Mouse (Mus musculus): ENCODE results near the gene Srrt. TPM values are rescaled to one million over a fixed set of nuclear protein-coding genes. Genes with fewer than 3 reads are reported as not detected.

The Srrt gene
- polyA plus RNA-seq, 1 experiment from 2014 or later: 86.7 TPM

GRCm38 (mm10) chr5:137313466-137314192 lies 6.2 kb upstream of the Srrt start:
- Histone ChIP-seq H3K4me2 (peak overlapping the region; percentile 82), H3K9ac (peak overlapping the region; percentile 76), H3K27me3 (no peaks in the 10 kb centered on the region), H3K27ac (peak overlapping the region; percentile 62), H3K9me3 (replicated peaks) (no peaks in the 10 kb centered on the region), H3K4me3 (replicated peaks) (peak overlapping the region; percentile 63), H3K4me1 (replicated peaks) (peaks cover 61% of the 10 kb centered on the region), H3K36me3 (peaks cover 28% of the 10 kb centered on the region)
- DNase-seq (no peak), ATAC-seq (ENCODE audit: low read depth) (peak; percentile 48)
- WGBS (ENCODE audit: insufficient replicate concordance): 5% methylated on average over 22 of the region's 22 CpGs

- no peaks in the 10 kb centered on the region for H3K9me3 ChIP-seq (replicated peaks)
- peak overlapping the region; percentile 99 for H3K9ac ChIP-seq
- DNase-seq (no peak), ATAC-seq (ENCODE audit: low read depth) (no peak)
- peak overlapping the region; percentile 88 for H3K4me2 ChIP-seq
- H3K36me3 ChIP-seq: peaks cover 61% of the 10 kb centered on the region
- H3K27ac ChIP-seq: peak overlapping the region; percentile 94
- WGBS (ENCODE audit: insufficient replicate concordance): 88% methylated on average over 4 of the region's 4 CpGs
- peak overlapping the region; percentile 98 for H3K4me3 ChIP-seq (replicated peaks)
- H3K27me3 ChIP-seq: no peaks in the 10 kb centered on the region
- H3K4me1 ChIP-seq (replicated peaks): peaks cover 62% of the 10 kb centered on the region
Observed at GRCm38 (mm10) chr5:137308356-137308755, 882 bp upstream of the Srrt start.

- DNase-seq: no peak
- 8% methylated on average over 12 of the region's 12 CpGs for WGBS (ENCODE audit: insufficient replicate concordance)
- no peak for ATAC-seq (ENCODE audit: low read depth)
- Histone ChIP-seq H3K4me1 (replicated peaks) (peaks cover 52% of the 10 kb centered on the region), H3K36me3 (peaks cover 76% of the 10 kb centered on the region), H3K27ac (peak overlapping the region; percentile 94), H3K4me3 (replicated peaks) (peak overlapping the region; percentile 98), H3K9me3 (replicated peaks) (no peaks in the 10 kb centered on the region), H3K9ac (peak overlapping the region; percentile 99), H3K27me3 (no peaks in the 10 kb centered on the region), H3K4me2 (peak overlapping the region; percentile 88)
Observed at GRCm38 (mm10) chr5:137306439-137307005, 952 bp downstream of the Srrt start.

GRCm38 (mm10) chr5:137305822-137306221 lies 1.7 kb downstream of the Srrt start:
- H3K27me3 ChIP-seq: no peaks in the 10 kb centered on the region
- H3K27ac ChIP-seq: peak overlapping the region; percentile 94
- WGBS (ENCODE audit: insufficient replicate concordance): 33% methylated on average over 3 of the region's 3 CpGs
- H3K36me3 ChIP-seq: peaks cover 80% of the 10 kb centered on the region
- peak overlapping the region; percentile 98 for H3K4me3 ChIP-seq (replicated peaks)
- peak overlapping the region; percentile 99 for H3K9ac ChIP-seq
- peak overlapping the region; percentile 88 for H3K4me2 ChIP-seq
- peaks cover 53% of the 10 kb centered on the region for H3K4me1 ChIP-seq (replicated peaks)
- H3K9me3 ChIP-seq (replicated peaks): no peaks in the 10 kb centered on the region
- ATAC-seq (ENCODE audit: low read depth) (no peak), DNase-seq (no peak)

- 79% methylated on average over 4 of the region's 4 CpGs for WGBS (ENCODE audit: insufficient replicate concordance)
- no peak for ATAC-seq (ENCODE audit: low read depth)
- Histone ChIP-seq H3K36me3 (peaks cover 80% of the 10 kb centered on the region), H3K27ac (peak overlapping the region; percentile 94), H3K9ac (peak overlapping the region; percentile 99), H3K27me3 (no peaks in the 10 kb centered on the region), H3K4me2 (peak overlapping the region; percentile 88), H3K9me3 (replicated peaks) (no peaks in the 10 kb centered on the region), H3K4me3 (replicated peaks) (peak overlapping the region; percentile 98), H3K4me1 (replicated peaks) (peaks cover 53% of the 10 kb centered on the region)
- DNase-seq: no peak
Observed at GRCm38 (mm10) chr5:137304816-137305215, 2.7 kb downstream of the Srrt start.

GRCm38 (mm10) chr5:137304165-137304564 lies 3.3 kb downstream of the Srrt start:
- DNase-seq: no peak
- H3K4me2 ChIP-seq: peak overlapping the region; percentile 88
- peak overlapping the region; percentile 98; the same call in 1 of the 2 replicates for H3K4me3 ChIP-seq (replicated peaks)
- WGBS (ENCODE audit: insufficient replicate concordance): 57% methylated on average over 3 of the region's 3 CpGs
- H3K9me3 ChIP-seq (replicated peaks): no peaks in the 10 kb centered on the region
- no peaks in the 10 kb centered on the region for H3K27me3 ChIP-seq
- peak overlapping the region; percentile 99 for H3K9ac ChIP-seq
- H3K36me3 ChIP-seq: peaks cover 80% of the 10 kb centered on the region
- ATAC-seq (ENCODE audit: low read depth): no peak
- peak overlapping the region; percentile 94 for H3K27ac ChIP-seq
- H3K4me1 ChIP-seq (replicated peaks): peaks cover 53% of the 10 kb centered on the region

- Histone ChIP-seq H3K27me3 (no peaks in the 10 kb centered on the region), H3K36me3 (peaks cover 80% of the 10 kb centered on the region), H3K27ac (peak overlapping the region; percentile 94; the same call in 1 of the 2 replicates), H3K4me1 (replicated peaks) (peaks cover 53% of the 10 kb centered on the region), H3K4me3 (replicated peaks) (peak overlapping the region; percentile 98; the same call in 1 of the 2 replicates), H3K4me2 (peak overlapping the region; percentile 88), H3K9me3 (replicated peaks) (no peaks in the 10 kb centered on the region), H3K9ac (peak overlapping the region; percentile 99; the same call in 1 of the 2 replicates)
- WGBS (ENCODE audit: insufficient replicate concordance): 22% methylated on average over 4 of the region's 4 CpGs
- no peak; the same call in 1 of the 2 replicates for ATAC-seq (ENCODE audit: low read depth)
- no peak for DNase-seq
Observed at GRCm38 (mm10) chr5:137303609-137304008, 3.9 kb downstream of the Srrt start.

GRCm38 (mm10) chr5:137301253-137301652 lies 6.2 kb downstream of the Srrt start:
- Histone ChIP-seq H3K4me1 (replicated peaks) (peaks cover 48% of the 10 kb centered on the region), H3K27me3 (no peaks in the 10 kb centered on the region), H3K27ac (no peak overlapping the region), H3K4me2 (no peak overlapping the region), H3K4me3 (replicated peaks) (no peak overlapping the region), H3K9me3 (replicated peaks) (no peaks in the 10 kb centered on the region), H3K36me3 (peaks cover 99% of the 10 kb centered on the region), H3K9ac (no peak overlapping the region)
- 87% methylated on average over 21 of the region's 21 CpGs for WGBS (ENCODE audit: insufficient replicate concordance)
- no peak for ATAC-seq (ENCODE audit: low read depth)
- DNase-seq: no peak

GRCm38 (mm10) chr5:137299240-137299639 lies 8.2 kb downstream of the Srrt start:
- WGBS (ENCODE audit: insufficient replicate concordance): 85% methylated on average over 7 of the region's 7 CpGs
- DNase-seq: no peak
- Histone ChIP-seq H3K9me3 (replicated peaks) (no peaks in the 10 kb centered on the region), H3K27ac (no peak overlapping the region), H3K4me1 (replicated peaks) (peaks cover 46% of the 10 kb centered on the region), H3K9ac (no peak overlapping the region), H3K4me3 (replicated peaks) (no peak overlapping the region), H3K4me2 (no peak overlapping the region), H3K27me3 (no peaks in the 10 kb centered on the region), H3K36me3 (peaks cover 95% of the 10 kb centered on the region)
- no peak for ATAC-seq (ENCODE audit: low read depth)

- H3K9me3 ChIP-seq (replicated peaks): no peaks in the 10 kb centered on the region
- H3K36me3 ChIP-seq: peaks cover 74% of the 10 kb centered on the region
- 88% methylated on average over 14 of the region's 14 CpGs for WGBS (ENCODE audit: insufficient replicate concordance)
- H3K4me1 ChIP-seq (replicated peaks): peaks cover 49% of the 10 kb centered on the region
- no peak overlapping the region for H3K4me3 ChIP-seq (replicated peaks)
- ATAC-seq (ENCODE audit: low read depth): no peak
- no peak for DNase-seq
- no peak overlapping the region for H3K9ac ChIP-seq
- no peak overlapping the region for H3K4me2 ChIP-seq
- no peak overlapping the region for H3K27ac ChIP-seq
- no peaks in the 10 kb centered on the region for H3K27me3 ChIP-seq
Observed at GRCm38 (mm10) chr5:137297126-137297525, 10.3 kb downstream of the Srrt start.

- Histone ChIP-seq H3K36me3 (peaks cover 67% of the 10 kb centered on the region), H3K4me3 (replicated peaks) (peak overlapping the region; percentile 83), H3K27me3 (no peaks in the 10 kb centered on the region), H3K4me1 (replicated peaks) (peaks cover 60% of the 10 kb centered on the region), H3K9me3 (replicated peaks) (no peaks in the 10 kb centered on the region), H3K9ac (peak overlapping the region; percentile 88), H3K4me2 (peak overlapping the region; percentile 100), H3K27ac (peak overlapping the region; percentile 100)
- ATAC-seq (ENCODE audit: low read depth) (no peak), DNase-seq (no peak)
- WGBS (ENCODE audit: insufficient replicate concordance): 87% methylated on average over 15 of the region's 15 CpGs
Observed at GRCm38 (mm10) chr5:137295712-137296111, 11.8 kb downstream of the Srrt start.
